Mouse (Mus musculus): Measurements from ENCODE around the gene Rbm47.

GRCm38 (mm10) chr5:66004134-66004925 lies 168.6 kb downstream of the Rbm47 start, which contains the start of gene 9130230L23Rik:
- TF ChIP-seq CTCF (IDR thresholded peaks at IDR 0.05; ENCODE audit: borderline replicate concordance, control insufficient read depth, extremely low read depth, insufficient read depth, low read length, poor library complexity) (no peak), POLR2A (IDR thresholded peaks at IDR 0.05; ENCODE audit: control insufficient read depth, extremely low read depth, insufficient read depth, low read length, poor library complexity) (no peak)

Measured in thymus, adult 2 months (tissue).